Mouse (Mus musculus) small intestine, adult 2 months (tissue): ENCODE measurements around the gene Eps15. TPM values are rescaled to one million over a fixed set of nuclear protein-coding genes. Genes with fewer than 3 reads are reported as not detected.

Source experiments
- H3K27ac ChIP-seq: fragments of 200-500 bp; 2 replicates; pipeline ENCODE4 v1.5.1; 2012; ENCODE audit warnings: low read depth, low read length, control low read depth, inconsistent platforms; ENCODE audit not compliant: insufficient read depth
- H3K27me3 ChIP-seq: fragments of 200-500 bp; 2 replicates; pipeline ENCODE4 v1.6.1; 2012; ENCODE audit warnings: mild to moderate bottlenecking, moderate library complexity, low read length, inconsistent platforms; ENCODE audit not compliant: control insufficient read depth, insufficient read depth
- H3K36me3 ChIP-seq: fragments of 200-500 bp; 2 replicates; pipeline ENCODE4 v1.6.1; 2012; ENCODE audit warnings: mild to moderate bottlenecking, low read length, control low read depth, inconsistent platforms; ENCODE audit not compliant: control insufficient read depth, insufficient read depth
- H3K4me1 ChIP-seq: fragments of 200-500 bp; 2 replicates; pipeline ENCODE4 v1.6.1; 2012; ENCODE audit warnings: low read length, inconsistent platforms, mixed read lengths; ENCODE audit not compliant: control insufficient read depth, insufficient read depth, insufficient read length
- H3K4me3 ChIP-seq: fragments of 200-500 bp; 2 replicates; pipeline ENCODE4 v1.5.1; 2012; ENCODE audit warnings: low read depth, mild to moderate bottlenecking, control low read depth, inconsistent platforms, low read length, moderate library complexity
- CTCF ChIP-seq: fragments of 200-500 bp; IDR thresholded peaks from 2 replicates; pipeline ENCODE4 v1.5.1; 2012; ENCODE audit warnings: low read depth, mild to moderate bottlenecking, control low read depth, inconsistent platforms, low read length, moderate library complexity, mixed read lengths; ENCODE audit not compliant: insufficient replicate concordance, insufficient read length; ENCODE audit errors: extremely low read depth
- POLR2A ChIP-seq: fragments of 200-500 bp; IDR thresholded peaks from 2 replicates; pipeline ENCODE4 v1.6.1; 2012; ENCODE audit warnings: low read depth, mild to moderate bottlenecking, control low read depth, inconsistent platforms, low read length, moderate library complexity
- WGBS: fragments of 180-500 bp; shearing (Covaris S2); methylation state at CpG from one replicate; pipeline ENCODE4 v1.1.7; 2018; 5-methylcytosine and 5-hydroxymethylcytosine counted together
- polyA plus RNA-seq: library from polyadenylated mRNA; depleted of rRNA; stranded (reverse); fragments of >200 nt; gene quantifications from 2 replicates; pipeline ENCODE4 v1.2.3, GENCODE M21; 2012

The Eps15 gene
- polyA plus RNA-seq, 1 experiment, result 2.6 TPM

DNA sequence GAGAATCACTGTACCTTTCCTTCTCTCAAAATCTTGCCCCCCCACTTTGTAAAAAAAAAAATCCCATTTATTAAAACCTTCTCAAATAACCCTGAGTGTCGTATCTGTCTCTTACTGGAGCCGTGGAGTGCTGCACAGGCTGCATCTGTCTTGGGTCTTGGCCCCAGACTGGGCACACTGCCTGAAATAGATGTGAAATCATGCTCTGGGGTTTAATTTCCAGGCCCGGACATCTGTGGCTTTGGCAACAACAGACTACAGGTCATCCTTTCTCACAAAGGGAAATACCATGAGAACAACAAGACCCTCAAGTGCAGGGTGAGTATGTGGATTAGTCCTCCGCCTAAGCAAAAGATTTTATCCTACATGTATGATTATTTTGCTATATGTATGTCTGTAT lies 38.1 kb upstream of the Eps15 start:
- Histone ChIP-seq H3K36me3 (no peaks in the 10 kb centered on the region), H3K27ac (no peak overlapping the region), H3K4me1 (no peaks in the 10 kb centered on the region), H3K4me3 (no peak overlapping the region), H3K27me3 (no peaks in the 10 kb centered on the region; the same call in 1 of the 2 replicates)
- TF ChIP-seq CTCF (no peak), POLR2A (no peak)
- 68% methylated on average over 4 of the region's 4 CpGs for WGBS

DNA sequence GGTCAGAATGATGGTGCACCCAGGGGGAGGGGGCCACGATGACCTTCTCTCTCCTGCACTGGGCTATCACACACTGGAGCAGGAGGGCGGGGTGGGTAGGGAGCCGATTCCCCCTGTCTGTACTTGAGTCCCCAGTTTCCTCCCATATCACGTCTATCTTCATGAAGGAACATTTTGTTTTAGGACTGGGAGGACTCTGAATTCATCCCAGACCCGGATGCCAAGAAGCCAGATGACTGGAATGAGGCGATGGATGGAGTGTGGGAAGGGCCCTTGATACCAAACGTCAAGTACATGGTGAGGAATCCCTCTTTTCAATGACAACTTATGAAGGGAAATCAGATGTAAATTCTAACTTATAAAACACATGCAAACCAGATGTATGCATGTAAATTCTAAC lies 35.6 kb upstream of the Eps15 start:
- no peak overlapping the region for H3K27ac ChIP-seq
- H3K4me3 ChIP-seq, result no peak overlapping the region
- no peaks in the 10 kb centered on the region for H3K36me3 ChIP-seq
- WGBS, result 69% methylated on average over 7 of the region's 7 CpGs
- H3K27me3 ChIP-seq, result no peaks in the 10 kb centered on the region; the same call in 1 of the 2 replicates
- TF ChIP-seq POLR2A (no peak), CTCF (no peak)
- H3K4me1 ChIP-seq, result no peaks in the 10 kb centered on the region

DNA sequence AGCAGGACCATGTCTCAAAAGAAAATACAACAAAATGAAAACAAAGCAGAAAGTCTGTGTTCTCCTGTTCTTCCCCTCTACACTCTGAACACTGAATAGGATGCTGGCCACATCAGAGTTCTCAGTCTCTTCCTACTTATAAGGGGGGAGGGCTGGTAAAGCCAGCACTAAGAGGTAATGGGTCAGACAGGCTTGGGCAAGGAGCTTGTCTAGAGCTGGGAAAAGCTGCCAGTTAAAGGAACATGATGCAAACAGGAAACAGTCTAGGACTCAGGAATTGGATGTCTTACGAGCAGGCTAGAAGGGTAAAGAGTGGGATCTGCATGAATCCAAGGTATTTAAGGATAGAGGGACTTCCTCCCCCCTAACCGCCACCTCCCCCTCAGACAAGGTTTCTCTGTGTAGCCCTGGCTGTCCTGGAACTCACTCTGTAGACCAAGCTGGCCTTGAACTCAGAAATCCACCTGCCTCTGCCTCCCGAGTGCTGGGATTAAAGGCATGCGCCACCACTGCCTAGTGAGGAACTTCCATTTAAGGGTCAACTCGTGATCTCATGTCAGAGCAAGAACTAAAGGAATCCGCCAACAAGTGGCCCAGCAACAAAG lies 35.0 kb upstream of the Eps15 start:
- Histone ChIP-seq H3K36me3 (no peaks in the 10 kb centered on the region), H3K27ac (no peak overlapping the region), H3K4me1 (no peaks in the 10 kb centered on the region), H3K27me3 (no peaks in the 10 kb centered on the region; the same call in 1 of the 2 replicates), H3K4me3 (no peak overlapping the region)
- TF ChIP-seq POLR2A (no peak), CTCF (no peak)
- WGBS, result 85% methylated on average over 6 of the region's 6 CpGs

DNA sequence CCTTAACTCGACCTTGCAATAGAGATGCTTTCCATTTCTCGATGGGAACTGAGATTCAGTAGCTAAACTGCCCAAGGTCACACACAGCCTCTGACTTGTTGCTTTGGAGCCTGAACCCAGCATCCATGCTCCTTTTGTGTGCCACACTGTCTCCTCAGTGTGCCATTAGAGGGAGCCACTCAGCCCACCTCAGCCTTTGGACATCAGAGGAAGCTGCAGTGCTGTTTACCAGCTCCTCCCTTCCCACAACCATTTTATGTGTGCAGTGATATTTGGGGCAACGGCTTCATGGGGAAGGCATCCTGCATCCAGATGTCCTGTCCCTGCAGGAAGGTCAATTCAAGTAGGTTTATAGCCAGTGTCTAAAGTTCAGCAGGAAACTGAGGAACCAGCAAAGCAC lies 28.5 kb upstream of the Eps15 start:
- Histone ChIP-seq H3K27me3 (no peaks in the 10 kb centered on the region), H3K4me3 (no peak overlapping the region), H3K27ac (no peak overlapping the region), H3K36me3 (no peaks in the 10 kb centered on the region), H3K4me1 (peaks cover 2% of the 10 kb centered on the region; the same call in 1 of the 2 replicates)
- peak; percentile 47; the same call in 1 of the 2 replicates for TF ChIP-seq CTCF
- TF ChIP-seq POLR2A, result no peak
- 35% methylated on average over 3 of the region's 3 CpGs for WGBS

DNA sequence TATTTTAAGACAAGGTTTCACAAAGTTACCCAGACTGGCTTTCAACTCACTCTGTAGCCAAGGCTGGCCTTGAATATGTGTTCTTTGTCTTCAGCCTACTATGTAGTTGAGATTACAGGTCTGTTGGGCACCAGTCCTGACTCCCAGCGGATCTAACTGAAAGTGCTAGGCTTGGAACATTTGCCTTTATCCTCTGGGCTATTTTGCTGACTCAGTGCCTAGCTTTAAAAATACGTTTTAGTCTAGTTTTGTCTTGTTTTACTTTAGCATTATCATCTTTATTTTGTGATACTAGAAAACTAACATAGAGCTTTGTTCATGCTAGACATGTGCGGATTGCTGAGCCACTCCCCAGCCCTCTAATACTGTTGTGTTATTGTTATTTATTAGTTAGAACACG lies 27.9 kb upstream of the Eps15 start:
- Histone ChIP-seq H3K27ac (no peak overlapping the region), H3K4me3 (no peak overlapping the region), H3K27me3 (no peaks in the 10 kb centered on the region), H3K4me1 (peaks cover 6% of the 10 kb centered on the region; the same call in 1 of the 2 replicates), H3K36me3 (no peaks in the 10 kb centered on the region)
- 78% methylated on average over 4 of the region's 4 CpGs for WGBS
- TF ChIP-seq CTCF, result no peak
- TF ChIP-seq POLR2A, result no peak

DNA sequence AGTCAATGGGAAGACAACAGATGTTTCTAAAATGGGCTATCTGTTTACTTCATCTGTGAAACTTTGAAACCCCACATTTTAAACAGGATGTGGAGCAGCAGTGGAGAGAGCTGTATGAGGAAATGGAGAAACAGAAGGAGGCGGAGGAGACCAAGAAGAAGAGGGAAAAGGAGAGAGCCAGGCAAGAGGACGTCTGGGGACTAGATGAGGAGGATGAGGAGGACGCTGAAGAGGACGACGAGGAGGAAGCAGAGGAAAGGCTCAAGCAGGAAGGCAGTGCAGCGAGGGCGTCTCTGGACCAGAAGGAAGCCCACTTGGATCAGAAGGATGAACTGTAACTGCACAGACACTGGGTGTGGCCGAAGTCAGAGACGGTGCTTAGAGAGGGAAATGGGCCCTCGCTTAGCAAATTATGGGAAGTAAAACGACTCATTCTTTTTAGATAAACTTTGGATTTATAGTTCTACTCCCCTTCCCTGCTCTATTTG lies 26.4 kb upstream of the Eps15 start:
- H3K4me3 ChIP-seq, result peak overlapping the region; percentile 24; the same call in 1 of the 2 replicates
- no peaks in the 10 kb centered on the region for H3K27me3 ChIP-seq
- no peak for TF ChIP-seq POLR2A
- no peak for TF ChIP-seq CTCF
- peaks cover 6% of the 10 kb centered on the region; the same call in 1 of the 2 replicates for H3K4me1 ChIP-seq
- WGBS, result 35% methylated on average over 11 of the region's 11 CpGs
- H3K27ac ChIP-seq, result no peak overlapping the region
- H3K36me3 ChIP-seq, result no peaks in the 10 kb centered on the region

DNA sequence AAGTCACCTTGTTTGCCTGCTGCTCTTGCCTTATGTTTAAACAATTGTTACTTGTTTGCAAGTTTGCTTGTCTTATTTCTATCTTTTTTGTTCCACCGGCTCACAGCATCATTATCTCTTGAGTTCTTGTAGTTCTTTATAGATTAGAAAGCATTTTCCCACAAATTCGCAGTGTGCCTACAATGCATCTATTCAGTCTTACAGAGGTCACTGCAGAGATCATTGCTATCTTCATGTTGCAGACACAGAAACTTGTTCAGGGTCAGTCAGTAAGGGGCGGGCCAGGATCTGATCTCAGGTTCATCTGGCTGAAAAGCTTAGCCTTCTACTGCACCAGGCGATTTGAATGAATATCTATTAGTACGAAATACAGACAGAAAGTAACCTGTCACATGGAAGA lies 25.6 kb upstream of the Eps15 start:
- H3K27me3 ChIP-seq, result no peaks in the 10 kb centered on the region
- TF ChIP-seq POLR2A, result no peak
- TF ChIP-seq CTCF, result no peak
- peaks cover 6% of the 10 kb centered on the region; the same call in 1 of the 2 replicates for H3K4me1 ChIP-seq
- H3K36me3 ChIP-seq, result no peaks in the 10 kb centered on the region
- no peak overlapping the region for H3K27ac ChIP-seq
- H3K4me3 ChIP-seq, result no peak overlapping the region
- 80% methylated on average over 5 of the region's 5 CpGs for WGBS
